Mouse (Mus musculus): ENCODE results near the gene Smarcd2. TPM values are rescaled to one million over a fixed set of nuclear protein-coding genes. Genes with fewer than 3 reads are reported as not detected.

Gene Smarcd2
- polyA plus RNA-seq, 1 experiment from 2014 or later = 19.4 TPM

DNA sequence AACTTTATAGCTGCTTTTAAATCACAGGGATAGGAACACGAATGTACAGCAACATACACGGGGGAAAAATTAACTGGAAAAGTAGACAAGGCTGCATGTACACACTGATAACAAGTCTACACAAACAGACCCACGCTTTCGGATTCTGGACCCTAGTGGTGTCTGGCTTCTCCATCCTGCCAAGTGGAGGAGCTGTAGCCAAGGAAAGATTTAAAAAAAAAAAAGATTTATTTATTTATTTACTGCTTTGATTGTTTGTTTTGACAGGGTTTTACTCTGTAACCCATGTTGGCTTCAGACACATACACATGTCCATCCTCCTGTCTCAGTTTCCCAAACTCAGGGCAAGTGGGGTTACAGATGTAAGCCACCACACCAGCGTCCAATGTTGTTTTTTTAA, 34.7 kb upstream of the Smarcd2 start:
- no peak overlapping the region for H3K4me3 ChIP-seq (ENCODE audit: low read depth, low read length)
- H3K4me1 ChIP-seq (ENCODE audit: control insufficient read depth, low read depth, low read length) = no peaks in the 10 kb centered on the region
- no peaks in the 10 kb centered on the region for H3K36me3 ChIP-seq (ENCODE audit: control insufficient read depth, insufficient read depth)
- no peak for ATAC-seq (ENCODE audit: low read depth)
- H3K27me3 ChIP-seq (ENCODE audit: control insufficient read depth, insufficient read depth, low read depth, low read length) = no peaks in the 10 kb centered on the region
- 56% methylated on average over 5 of the region's 5 CpGs for WGBS (ENCODE audit: insufficient replicate concordance)
- H3K27ac ChIP-seq (ENCODE audit: low read length) = no peak overlapping the region
- no peak overlapping the region for H3K4me2 ChIP-seq (ENCODE audit: low read depth, low read length)
- no peak overlapping the region for H3K9ac ChIP-seq (ENCODE audit: low read depth, low read length)
- no peaks in the 10 kb centered on the region for H3K9me3 ChIP-seq (replicated peaks; ENCODE audit: control insufficient read depth, low read length)

DNA sequence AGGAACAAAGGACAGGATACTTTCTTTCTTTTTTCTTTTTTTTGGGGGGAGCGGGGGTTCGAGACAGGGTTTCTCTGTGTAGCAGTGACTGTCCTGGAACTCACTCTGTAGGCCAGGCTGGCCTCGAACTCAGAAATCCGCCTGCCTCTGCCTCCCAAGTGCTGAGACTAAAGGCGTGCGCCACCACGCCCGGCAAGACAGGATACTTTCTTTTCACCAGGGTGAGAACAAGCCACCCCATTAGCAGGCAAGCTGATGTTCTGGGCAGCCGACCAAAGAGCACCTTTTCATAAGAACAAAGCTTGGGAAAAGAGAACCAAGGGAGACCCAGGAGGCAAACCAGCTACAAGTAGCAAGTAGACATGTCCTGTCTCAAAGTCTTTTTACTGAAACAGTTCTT, 34.0 kb upstream of the Smarcd2 start:
- H3K4me1 ChIP-seq (ENCODE audit: control insufficient read depth, low read depth, low read length) = no peaks in the 10 kb centered on the region
- H3K27ac ChIP-seq (ENCODE audit: low read length) = no peak overlapping the region
- 72% methylated on average over 9 of the region's 9 CpGs for WGBS (ENCODE audit: insufficient replicate concordance)
- no peak for ATAC-seq (ENCODE audit: low read depth)
- no peaks in the 10 kb centered on the region for H3K27me3 ChIP-seq (ENCODE audit: control insufficient read depth, insufficient read depth, low read depth, low read length)
- H3K4me3 ChIP-seq (ENCODE audit: low read depth, low read length) = no peak overlapping the region
- no peaks in the 10 kb centered on the region for H3K36me3 ChIP-seq (ENCODE audit: control insufficient read depth, insufficient read depth)
- no peak overlapping the region for H3K9ac ChIP-seq (ENCODE audit: low read depth, low read length)
- H3K4me2 ChIP-seq (ENCODE audit: low read depth, low read length) = no peak overlapping the region
- H3K9me3 ChIP-seq (replicated peaks; ENCODE audit: control insufficient read depth, low read length) = no peaks in the 10 kb centered on the region

DNA sequence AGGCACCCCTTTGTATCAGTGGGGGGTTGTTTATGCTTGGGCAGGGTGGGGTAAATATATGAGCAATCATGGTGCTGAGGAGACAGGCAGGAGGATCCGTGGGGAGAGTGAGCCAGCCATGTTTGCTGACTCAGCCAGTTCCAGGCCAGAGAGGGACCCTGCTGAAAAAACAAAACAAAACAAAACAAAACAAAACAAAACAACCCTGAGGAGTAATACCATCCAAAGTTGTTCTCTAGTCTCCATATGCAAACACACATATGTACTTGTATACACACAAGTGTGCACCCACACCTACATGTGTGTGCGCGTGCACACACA, 33.3 kb upstream of the Smarcd2 start:
- Histone ChIP-seq H3K27me3 (ENCODE audit: control insufficient read depth, insufficient read depth, low read depth, low read length) (no peaks in the 10 kb centered on the region), H3K4me3 (ENCODE audit: low read depth, low read length) (no peak overlapping the region), H3K9me3 (replicated peaks; ENCODE audit: control insufficient read depth, low read length) (no peaks in the 10 kb centered on the region), H3K36me3 (ENCODE audit: control insufficient read depth, insufficient read depth) (no peaks in the 10 kb centered on the region), H3K27ac (ENCODE audit: low read length) (no peak overlapping the region), H3K4me1 (ENCODE audit: control insufficient read depth, low read depth, low read length) (no peaks in the 10 kb centered on the region), H3K9ac (ENCODE audit: low read depth, low read length) (no peak overlapping the region), H3K4me2 (ENCODE audit: low read depth, low read length) (no peak overlapping the region)
- no peak for ATAC-seq (ENCODE audit: low read depth)
- WGBS (ENCODE audit: insufficient replicate concordance) = 81% methylated on average over 3 of the region's 3 CpGs

DNA sequence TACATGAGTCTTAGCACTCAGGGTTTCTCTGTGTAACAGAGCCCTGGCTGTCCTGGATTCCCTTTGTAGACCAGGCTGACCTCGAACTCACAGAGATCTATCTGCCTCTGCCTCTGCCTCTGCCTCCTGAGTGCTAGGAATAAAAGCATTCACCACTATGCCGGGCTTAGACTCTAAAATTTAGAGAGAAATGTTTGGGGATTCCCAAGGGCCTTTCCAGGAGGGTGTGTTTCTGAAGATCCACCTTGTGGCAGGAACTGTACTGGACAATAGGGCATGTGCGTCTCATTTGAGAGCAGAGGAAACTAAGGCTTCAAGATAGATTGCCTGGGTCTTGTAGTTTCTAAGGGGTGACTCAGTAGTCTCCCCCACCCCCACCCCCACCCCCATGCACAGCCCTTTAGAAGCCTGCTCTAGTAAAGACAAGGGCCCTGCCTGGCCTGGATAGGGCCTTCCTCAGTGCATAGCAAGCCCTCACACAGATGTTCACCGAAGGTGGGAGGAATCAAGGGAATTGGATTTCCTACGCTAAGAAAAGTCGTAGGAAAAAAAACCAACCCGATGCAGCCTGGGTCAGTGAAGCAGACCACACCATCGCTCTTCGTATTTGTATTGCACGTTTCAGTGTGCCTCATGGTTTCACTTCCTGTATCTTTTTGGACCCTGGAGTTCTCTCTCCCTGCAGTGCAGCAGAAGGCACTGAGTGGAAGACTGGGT, 32.7 kb upstream of the Smarcd2 start:
- ATAC-seq (ENCODE audit: low read depth) = no peak
- H3K4me2 ChIP-seq (ENCODE audit: low read depth, low read length) = no peak overlapping the region
- no peak overlapping the region for H3K4me3 ChIP-seq (ENCODE audit: low read depth, low read length)
- no peak overlapping the region for H3K9ac ChIP-seq (ENCODE audit: low read depth, low read length)
- 59% methylated on average over 10 of the region's 10 CpGs for WGBS (ENCODE audit: insufficient replicate concordance)
- H3K4me1 ChIP-seq (ENCODE audit: control insufficient read depth, low read depth, low read length) = no peaks in the 10 kb centered on the region
- H3K36me3 ChIP-seq (ENCODE audit: control insufficient read depth, insufficient read depth) = no peaks in the 10 kb centered on the region
- H3K9me3 ChIP-seq (replicated peaks; ENCODE audit: control insufficient read depth, low read length) = no peaks in the 10 kb centered on the region
- peak overlapping the region; percentile 4; the same call in 1 of the 2 replicates for H3K27ac ChIP-seq (ENCODE audit: low read length)
- H3K27me3 ChIP-seq (ENCODE audit: control insufficient read depth, insufficient read depth, low read depth, low read length) = no peaks in the 10 kb centered on the region

DNA sequence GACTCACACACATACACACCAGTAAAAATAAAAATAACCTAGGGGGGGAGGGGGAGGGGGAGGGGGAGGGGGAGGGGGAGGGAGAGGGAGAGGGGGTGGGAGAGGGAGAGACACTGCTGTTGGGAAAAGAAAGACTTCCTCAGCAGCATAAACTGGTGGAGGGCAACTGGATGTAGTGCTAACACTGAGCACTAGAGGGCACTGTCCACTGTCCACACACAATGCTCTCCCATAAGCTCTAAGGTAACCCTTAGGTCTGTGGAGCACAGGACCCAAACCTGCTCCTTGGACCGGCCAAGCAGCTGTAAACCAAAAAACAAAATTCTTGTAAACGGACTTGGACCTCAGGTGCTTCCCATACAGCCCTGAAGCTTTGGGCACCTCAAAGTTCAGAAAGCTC, 29.9 kb upstream of the Smarcd2 start:
- 0 out of 2 replicates have a peak, but pooled peaks have one; percentile 27 for ATAC-seq (ENCODE audit: low read depth)
- H3K27ac ChIP-seq (ENCODE audit: low read length) = no peak overlapping the region
- H3K27me3 ChIP-seq (ENCODE audit: control insufficient read depth, insufficient read depth, low read depth, low read length) = no peaks in the 10 kb centered on the region
- H3K36me3 ChIP-seq (ENCODE audit: control insufficient read depth, insufficient read depth) = no peaks in the 10 kb centered on the region
- H3K9me3 ChIP-seq (replicated peaks; ENCODE audit: control insufficient read depth, low read length) = no peaks in the 10 kb centered on the region
- H3K4me3 ChIP-seq (ENCODE audit: low read depth, low read length) = no peak overlapping the region
- H3K4me1 ChIP-seq (ENCODE audit: control insufficient read depth, low read depth, low read length) = no peaks in the 10 kb centered on the region
- 11% methylated on average over 2 of the region's 2 CpGs for WGBS (ENCODE audit: insufficient replicate concordance)
- no peak overlapping the region for H3K9ac ChIP-seq (ENCODE audit: low read depth, low read length)
- no peak overlapping the region for H3K4me2 ChIP-seq (ENCODE audit: low read depth, low read length)

DNA sequence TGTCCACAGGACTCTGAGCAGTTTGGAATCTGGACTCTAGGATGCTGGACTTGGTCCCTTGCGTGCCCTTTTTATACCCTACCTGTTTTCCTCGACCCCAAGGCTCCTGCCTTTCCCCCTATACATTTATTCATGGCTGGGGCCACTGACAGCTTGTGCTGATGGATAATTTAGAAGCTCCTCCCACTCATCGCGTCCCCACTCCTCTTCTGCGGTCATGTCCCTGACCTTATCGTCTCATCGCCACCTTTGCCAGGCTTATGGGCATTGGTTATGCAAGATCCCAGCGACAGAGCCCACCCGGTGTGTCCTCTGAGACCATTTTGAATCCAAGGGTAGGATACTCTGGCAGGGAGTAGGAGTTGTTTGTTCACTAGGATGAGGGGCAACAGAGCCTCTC, 29.0 kb upstream of the Smarcd2 start, which contains the start of gene Gh:
Gene Gh (minus strand): TSS at position 101 of the 400 bp plus-strand sequence.
- Histone ChIP-seq H3K27me3 (ENCODE audit: control insufficient read depth, insufficient read depth, low read depth, low read length) (no peaks in the 10 kb centered on the region), H3K4me1 (ENCODE audit: control insufficient read depth, low read depth, low read length) (no peaks in the 10 kb centered on the region), H3K36me3 (ENCODE audit: control insufficient read depth, insufficient read depth) (no peaks in the 10 kb centered on the region), H3K9me3 (replicated peaks; ENCODE audit: control insufficient read depth, low read length) (no peaks in the 10 kb centered on the region), H3K4me2 (ENCODE audit: low read depth, low read length) (no peak within 1 kb of the TSS), H3K27ac (ENCODE audit: low read length) (no peak within 1 kb of the TSS), H3K9ac (ENCODE audit: low read depth, low read length) (no peak within 1 kb of the TSS), H3K4me3 (ENCODE audit: low read depth, low read length) (no peak within 1 kb of the TSS)
- ATAC-seq (ENCODE audit: low read depth) = no peak
- 62% methylated on average over 9 of the region's 9 CpGs for WGBS (ENCODE audit: insufficient replicate concordance)

GRCm38 (mm10) chr11:106291861-106292260, 19.1 kb upstream of the Smarcd2 start:
- Histone ChIP-seq H3K36me3 (ENCODE audit: control insufficient read depth, insufficient read depth) (no peaks in the 10 kb centered on the region), H3K9ac (ENCODE audit: low read depth, low read length) (no peak overlapping the region), H3K27ac (ENCODE audit: low read length) (no peak overlapping the region), H3K27me3 (ENCODE audit: control insufficient read depth, insufficient read depth, low read depth, low read length) (no peaks in the 10 kb centered on the region), H3K4me3 (ENCODE audit: low read depth, low read length) (no peak overlapping the region), H3K4me2 (ENCODE audit: low read depth, low read length) (no peak overlapping the region), H3K4me1 (ENCODE audit: control insufficient read depth, low read depth, low read length) (no peaks in the 10 kb centered on the region), H3K9me3 (replicated peaks; ENCODE audit: control insufficient read depth, low read length) (no peaks in the 10 kb centered on the region)
- no peak for ATAC-seq (ENCODE audit: low read depth)
- WGBS (ENCODE audit: insufficient replicate concordance) = 60% methylated on average over 2 of the region's 2 CpGs

GRCm38 (mm10) chr11:106290376-106290775, 17.6 kb upstream of the Smarcd2 start:
- no peaks in the 10 kb centered on the region for H3K4me1 ChIP-seq (ENCODE audit: control insufficient read depth, low read depth, low read length)
- ATAC-seq (ENCODE audit: low read depth) = no peak
- H3K36me3 ChIP-seq (ENCODE audit: control insufficient read depth, insufficient read depth) = no peaks in the 10 kb centered on the region
- no peak overlapping the region for H3K9ac ChIP-seq (ENCODE audit: low read depth, low read length)
- no peak overlapping the region for H3K27ac ChIP-seq (ENCODE audit: low read length)
- H3K27me3 ChIP-seq (ENCODE audit: control insufficient read depth, insufficient read depth, low read depth, low read length) = no peaks in the 10 kb centered on the region
- WGBS (ENCODE audit: insufficient replicate concordance) = 74% methylated on average over 5 of the region's 5 CpGs
- H3K4me2 ChIP-seq (ENCODE audit: low read depth, low read length) = no peak overlapping the region
- H3K9me3 ChIP-seq (replicated peaks; ENCODE audit: control insufficient read depth, low read length) = no peaks in the 10 kb centered on the region
- H3K4me3 ChIP-seq (ENCODE audit: low read depth, low read length) = no peak overlapping the region

GRCm38 (mm10) chr11:106289369-106289768, 16.6 kb upstream of the Smarcd2 start:
- Histone ChIP-seq H3K4me1 (ENCODE audit: control insufficient read depth, low read depth, low read length) (no peaks in the 10 kb centered on the region), H3K27ac (ENCODE audit: low read length) (no peak overlapping the region), H3K9me3 (replicated peaks; ENCODE audit: control insufficient read depth, low read length) (no peaks in the 10 kb centered on the region), H3K4me2 (ENCODE audit: low read depth, low read length) (no peak overlapping the region), H3K27me3 (ENCODE audit: control insufficient read depth, insufficient read depth, low read depth, low read length) (no peaks in the 10 kb centered on the region), H3K4me3 (ENCODE audit: low read depth, low read length) (no peak overlapping the region), H3K36me3 (ENCODE audit: control insufficient read depth, insufficient read depth) (no peaks in the 10 kb centered on the region), H3K9ac (ENCODE audit: low read depth, low read length) (no peak overlapping the region)
- WGBS (ENCODE audit: insufficient replicate concordance) = 60% methylated on average over 8 of the region's 8 CpGs
- no peak for ATAC-seq (ENCODE audit: low read depth)
